Mouse (Mus musculus): ENCODE data around the gene Adam11. TPM values are rescaled to one million over a fixed set of nuclear protein-coding genes. Genes with fewer than 3 reads are reported as not detected.
A peak's percentile ranks its signal among the peaks of the same experiment; 100 is the strongest.

The Adam11 gene
- polyA plus RNA-seq, 1 experiment from 2014 or later: 4.9 TPM

- H3K4me3 ChIP-seq (ENCODE audit: low read depth, low read length): no peak overlapping the region
- H3K9ac ChIP-seq (ENCODE audit: low read length): no peak overlapping the region
- H3K36me3 ChIP-seq (ENCODE audit: control insufficient read depth, insufficient read depth, low read length): peaks cover 17% of the 10 kb centered on the region
- DNase-seq (ENCODE audit: low spot score) (no peak), ATAC-seq (replicated peaks; ENCODE audit: low FRiP score, low TSS enrichment, low read depth) (no peak)
- WGBS: 33% methylated on average over 8 of the region's 8 CpGs
- H3K27me3 ChIP-seq (replicated peaks; ENCODE audit: control insufficient read depth, insufficient read depth, low read length): no peaks in the 10 kb centered on the region
- peaks cover 11% of the 10 kb centered on the region for H3K4me1 ChIP-seq (replicated peaks; ENCODE audit: control insufficient read depth, insufficient read depth, low read length)
- H3K9me3 ChIP-seq (ENCODE audit: control insufficient read depth, low read length): no peaks in the 10 kb centered on the region
- H3K27ac ChIP-seq (ENCODE audit: low read depth): no peak overlapping the region
- no peak overlapping the region for H3K4me2 ChIP-seq (ENCODE audit: low read length)
Measured at GRCm38 (mm10) chr11:102794157-102794556, 32.9 kb downstream of the Adam11 start.

GRCm38 (mm10) chr11:102803453-102803852 is 42.2 kb downstream of the Adam11 start:
- DNase-seq (ENCODE audit: low spot score) (no peak), ATAC-seq (replicated peaks; ENCODE audit: low FRiP score, low TSS enrichment, low read depth) (no peak)
- Histone ChIP-seq H3K9ac (ENCODE audit: low read length) (no peak overlapping the region), H3K4me2 (ENCODE audit: low read length) (no peak overlapping the region), H3K36me3 (ENCODE audit: control insufficient read depth, insufficient read depth, low read length) (peaks cover 58% of the 10 kb centered on the region), H3K9me3 (ENCODE audit: control insufficient read depth, low read length) (no peaks in the 10 kb centered on the region), H3K27ac (ENCODE audit: low read depth) (no peak overlapping the region), H3K4me3 (ENCODE audit: low read depth, low read length) (no peak overlapping the region), H3K27me3 (replicated peaks; ENCODE audit: control insufficient read depth, insufficient read depth, low read length) (no peaks in the 10 kb centered on the region), H3K4me1 (replicated peaks; ENCODE audit: control insufficient read depth, insufficient read depth, low read length) (peaks cover 7% of the 10 kb centered on the region; the same call in 1 of the 2 replicates)
- WGBS: 62% methylated on average over 5 of the region's 5 CpGs

GRCm38 (mm10) chr11:102808246-102808645 is 47.0 kb downstream of the Adam11 start:
- no peak overlapping the region for H3K4me3 ChIP-seq (ENCODE audit: low read depth, low read length)
- no peak for ATAC-seq (replicated peaks; ENCODE audit: low FRiP score, low TSS enrichment, low read depth)
- 70% methylated on average over 5 of the region's 5 CpGs for WGBS
- peaks cover 33% of the 10 kb centered on the region for H3K36me3 ChIP-seq (ENCODE audit: control insufficient read depth, insufficient read depth, low read length)
- DNase-seq (ENCODE audit: low spot score): no peak
- H3K4me1 ChIP-seq (replicated peaks; ENCODE audit: control insufficient read depth, insufficient read depth, low read length): peaks cover 14% of the 10 kb centered on the region
- H3K4me2 ChIP-seq (ENCODE audit: low read length): no peak overlapping the region
- no peak overlapping the region for H3K9ac ChIP-seq (ENCODE audit: low read length)
- H3K27ac ChIP-seq (ENCODE audit: low read depth): no peak overlapping the region
- H3K9me3 ChIP-seq (ENCODE audit: control insufficient read depth, low read length): no peaks in the 10 kb centered on the region
- no peaks in the 10 kb centered on the region for H3K27me3 ChIP-seq (replicated peaks; ENCODE audit: control insufficient read depth, insufficient read depth, low read length)

GRCm38 (mm10) chr11:102810721-102811485 is 49.7 kb downstream of the Adam11 start:
- Histone ChIP-seq H3K4me1 (replicated peaks; ENCODE audit: control insufficient read depth, insufficient read depth, low read length) (peaks cover 17% of the 10 kb centered on the region), H3K4me2 (ENCODE audit: low read length) (no peak overlapping the region), H3K36me3 (ENCODE audit: control insufficient read depth, insufficient read depth, low read length) (peaks cover 15% of the 10 kb centered on the region; the same call in 1 of the 2 replicates), H3K9ac (ENCODE audit: low read length) (no peak overlapping the region), H3K27ac (ENCODE audit: low read depth) (no peak overlapping the region), H3K4me3 (ENCODE audit: low read depth, low read length) (no peak overlapping the region), H3K27me3 (replicated peaks; ENCODE audit: control insufficient read depth, insufficient read depth, low read length) (no peaks in the 10 kb centered on the region), H3K9me3 (ENCODE audit: control insufficient read depth, low read length) (no peaks in the 10 kb centered on the region)
- DNase-seq (ENCODE audit: low spot score) (no peak), ATAC-seq (replicated peaks; ENCODE audit: low FRiP score, low TSS enrichment, low read depth) (no peak)
- WGBS: 55% methylated on average over 4 of the region's 4 CpGs

- Histone ChIP-seq H3K4me1 (replicated peaks; ENCODE audit: control insufficient read depth, insufficient read depth, low read length) (peaks cover 23% of the 10 kb centered on the region), H3K36me3 (ENCODE audit: control insufficient read depth, insufficient read depth, low read length) (peaks cover 11% of the 10 kb centered on the region; the same call in 1 of the 2 replicates), H3K4me2 (ENCODE audit: low read length) (no peak overlapping the region), H3K9me3 (ENCODE audit: control insufficient read depth, low read length) (no peaks in the 10 kb centered on the region), H3K4me3 (ENCODE audit: low read depth, low read length) (no peak overlapping the region), H3K9ac (ENCODE audit: low read length) (no peak overlapping the region), H3K27ac (ENCODE audit: low read depth) (no peak overlapping the region), H3K27me3 (replicated peaks; ENCODE audit: control insufficient read depth, insufficient read depth, low read length) (no peaks in the 10 kb centered on the region)
- DNase-seq (ENCODE audit: low spot score) (no peak), ATAC-seq (replicated peaks; ENCODE audit: low FRiP score, low TSS enrichment, low read depth) (no peak)
Measured at GRCm38 (mm10) chr11:102814881-102815280, 53.6 kb downstream of the Adam11 start.

GRCm38 (mm10) chr11:102818121-102819020 is 57.1 kb downstream of the Adam11 start:
- Histone ChIP-seq H3K4me1 (replicated peaks; ENCODE audit: control insufficient read depth, insufficient read depth, low read length) (peaks cover 19% of the 10 kb centered on the region), H3K4me3 (ENCODE audit: low read depth, low read length) (peak overlapping the region; percentile 52), H3K36me3 (ENCODE audit: control insufficient read depth, insufficient read depth, low read length) (no peaks in the 10 kb centered on the region), H3K27ac (ENCODE audit: low read depth) (peak overlapping the region; percentile 95), H3K9me3 (ENCODE audit: control insufficient read depth, low read length) (no peaks in the 10 kb centered on the region), H3K4me2 (ENCODE audit: low read length) (peak overlapping the region; percentile 86), H3K27me3 (replicated peaks; ENCODE audit: control insufficient read depth, insufficient read depth, low read length) (no peaks in the 10 kb centered on the region), H3K9ac (ENCODE audit: low read length) (peak overlapping the region; percentile 98)
- ATAC-seq (replicated peaks; ENCODE audit: low FRiP score, low TSS enrichment, low read depth) (peak; percentile 60), DNase-seq (ENCODE audit: low spot score) (peak; percentile 79)
- WGBS: under 1% methylated on average over 63 of the region's 92 CpGs

GRCm38 (mm10) chr11:102819021-102819782 is 58.0 kb downstream of the Adam11 start, which contains the start of gene Gjc1:
TSS of gene Gjc1 (minus strand) at chr11:102819700.
- no peaks in the 10 kb centered on the region for H3K36me3 ChIP-seq (ENCODE audit: control insufficient read depth, insufficient read depth, low read length)
- H3K4me3 ChIP-seq (ENCODE audit: low read depth, low read length): peak within 1 kb of the TSS; percentile 52
- H3K27me3 ChIP-seq (replicated peaks; ENCODE audit: control insufficient read depth, insufficient read depth, low read length): no peaks in the 10 kb centered on the region
- peak within 1 kb of the TSS; percentile 98 for H3K9ac ChIP-seq (ENCODE audit: low read length)
- WGBS: under 1% methylated on average over 70 of the region's 97 CpGs
- peak within 1 kb of the TSS; percentile 86 for H3K4me2 ChIP-seq (ENCODE audit: low read length)
- ATAC-seq (replicated peaks; ENCODE audit: low FRiP score, low TSS enrichment, low read depth) (peak; percentile 79), DNase-seq (ENCODE audit: low spot score) (peak; percentile 90)
- peaks cover 19% of the 10 kb centered on the region for H3K4me1 ChIP-seq (replicated peaks; ENCODE audit: control insufficient read depth, insufficient read depth, low read length)
- peak within 1 kb of the TSS; percentile 95 for H3K27ac ChIP-seq (ENCODE audit: low read depth)
- H3K9me3 ChIP-seq (ENCODE audit: control insufficient read depth, low read length): no peaks in the 10 kb centered on the region

- Histone ChIP-seq H3K27me3 (replicated peaks; ENCODE audit: control insufficient read depth, insufficient read depth, low read length) (no peaks in the 10 kb centered on the region), H3K9ac (ENCODE audit: low read length) (peak overlapping the region; percentile 1), H3K4me1 (replicated peaks; ENCODE audit: control insufficient read depth, insufficient read depth, low read length) (peaks cover 19% of the 10 kb centered on the region), H3K36me3 (ENCODE audit: control insufficient read depth, insufficient read depth, low read length) (no peaks in the 10 kb centered on the region), H3K9me3 (ENCODE audit: control insufficient read depth, low read length) (no peaks in the 10 kb centered on the region), H3K4me3 (ENCODE audit: low read depth, low read length) (peak overlapping the region; percentile 52), H3K4me2 (ENCODE audit: low read length) (peak overlapping the region; percentile 86), H3K27ac (ENCODE audit: low read depth) (peak overlapping the region; percentile 95; the same call in 1 of the 2 replicates)
- DNase-seq (ENCODE audit: low spot score) (no peak), ATAC-seq (replicated peaks; ENCODE audit: low FRiP score, low TSS enrichment, low read depth) (peak; percentile 21; the same call in 1 of the 2 replicates)
- WGBS: 6% methylated on average over 14 of the region's 14 CpGs
Measured at GRCm38 (mm10) chr11:102819783-102820385, 58.6 kb downstream of the Adam11 start.
